Mouse (Mus musculus): Measurements from ENCODE around the gene Olfr996. TPM values are rescaled to one million over a fixed set of nuclear protein-coding genes. Genes with fewer than 3 reads are reported as not detected.
"Not testable (repeated sequence)": the region's sequence is repeated elsewhere in the genome, so short reads cannot be mapped to it uniquely, and the experiment has no call there.

The Olfr996 gene
- not detected for total RNA-seq (2022)

DNA sequence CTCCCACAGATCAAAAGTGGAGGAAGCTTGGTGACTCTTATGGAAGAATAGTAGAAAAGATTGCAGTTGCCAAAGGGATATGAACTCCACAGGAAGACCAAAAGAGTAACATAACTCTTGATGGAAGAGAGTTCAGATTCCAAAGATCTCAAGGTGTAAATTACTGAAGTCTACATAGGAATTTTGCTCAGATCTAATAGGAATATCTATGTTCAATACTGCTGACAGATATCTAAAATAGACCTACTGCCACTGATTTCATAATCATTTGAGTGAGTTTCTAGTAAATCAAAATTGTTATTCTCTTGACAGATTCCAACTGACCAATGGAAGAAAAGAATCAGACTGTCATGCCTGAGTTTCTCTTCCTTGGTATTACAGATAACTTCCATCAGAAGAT is at the start of gene Olfr996:
Olfr996 (plus strand) TSS at position 301 of the 400 bp plus-strand sequence.
- DNase-seq (ENCODE audit: low spot score in 2 of 2), result no peak

- DNase-seq (ENCODE audit: low spot score in 2 of 2), result no peak
These were observed 46.8 kb upstream of the Olfr996 start for GRCm38 (mm10) chr2:85532082-85532778.

- DNase-seq (ENCODE audit: low spot score in 2 of 2), result no peak
These were observed 45.1 kb upstream of the Olfr996 start for GRCm38 (mm10) chr2:85533934-85534333.

DNA sequence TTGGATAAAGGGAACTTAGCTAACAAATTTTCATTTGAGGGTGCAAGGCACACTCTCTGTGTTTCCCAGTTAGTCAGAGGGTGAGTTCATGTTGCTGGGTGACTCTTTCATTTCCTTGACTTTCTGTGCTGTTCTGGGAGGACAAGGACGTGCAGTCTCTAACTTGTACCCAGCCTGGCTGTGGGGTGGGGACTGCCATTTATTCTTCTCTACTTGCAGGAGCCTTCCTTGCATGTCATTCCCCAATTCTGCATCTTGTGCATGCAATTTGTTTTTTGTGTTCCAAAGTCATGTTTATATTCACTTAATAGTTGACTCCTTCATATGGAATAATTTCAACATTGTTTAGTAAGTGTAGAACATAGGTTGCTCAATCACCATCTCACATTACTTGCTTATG is 24.2 kb upstream of the Olfr996 start:
- no peak for DNase-seq (ENCODE audit: low spot score in 2 of 2)

- no peak for DNase-seq (ENCODE audit: low spot score in 2 of 2)
These were observed 18.8 kb upstream of the Olfr996 start for GRCm38 (mm10) chr2:85560226-85560625.

DNA sequence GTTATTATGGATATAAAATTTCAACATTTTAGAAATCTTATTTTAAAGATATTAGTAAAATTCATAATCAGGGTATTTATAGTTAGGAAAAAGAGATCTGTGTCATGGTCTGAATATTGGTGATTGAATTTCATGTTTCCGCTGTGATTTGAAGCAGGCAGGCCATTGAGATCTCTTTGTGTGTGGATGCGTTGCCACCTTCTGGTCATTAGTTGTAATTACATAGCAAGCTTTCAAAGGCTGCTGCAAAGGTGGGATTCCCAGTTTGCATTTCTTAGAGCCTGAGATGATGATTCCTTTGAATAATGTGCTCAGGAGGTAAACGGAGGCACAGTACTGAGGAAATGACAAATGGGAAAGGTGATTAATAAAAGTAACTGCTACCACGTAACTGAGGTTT is 17.8 kb upstream of the Olfr996 start:
- peak in 1 of 2 experiments; percentile 47 for DNase-seq (ENCODE audit: low spot score in 2 of 2)

GRCm38 (mm10) chr2:85588648-85589047 is 9.6 kb downstream of the Olfr996 start, which contains the start of gene Olfr998:
Gene Olfr998 (plus strand): TSS chr2:85588948.
- DNase-seq (ENCODE audit: low spot score in 2 of 2), result not testable (repeated sequence)

GRCm38 (mm10) chr2:85611803-85612202 is 32.8 kb downstream of the Olfr996 start, which contains the start of gene Olfr1000:
Gene Olfr1000 (minus strand): TSS chr2:85611903.
- DNase-seq (ENCODE audit: low spot score in 2 of 2), result no peak

Other genes starting within 250 kb of the Olfr996 start
- not detected for gene Olfr987, start 239.9 kb upstream of the Olfr996 start, total RNA-seq (2022)
- gene Olfr988, start 216.0 kb upstream of the Olfr996 start, total RNA-seq (2022), result not detected
- not detected for gene Olfr992, start 169.7 kb upstream of the Olfr996 start, total RNA-seq (2022)
- not detected for gene Olfr993, start 164.3 kb upstream of the Olfr996 start, total RNA-seq (2022)
- gene Olfr994, start 142.8 kb upstream of the Olfr996 start, total RNA-seq (2022), result not detected
- gene Olfr995, start 135.6 kb upstream of the Olfr996 start, total RNA-seq (2022), result not detected
- under 1 TPM; 0.18 to 0.73 (median 0.27) TPM for gene 4833423E24Rik, start 60.2 kb upstream of the Olfr996 start, total RNA-seq (2022)
- not detected for gene Olfr998, start 9.7 kb downstream of the Olfr996 start, total RNA-seq (2022)
- not detected for gene Olfr1000, start 32.7 kb downstream of the Olfr996 start, total RNA-seq (2022)
- gene Olfr1002, start 71.5 kb downstream of the Olfr996 start, total RNA-seq (2022), result not detected
- not detected for gene Olfr154, start 85.2 kb downstream of the Olfr996 start, total RNA-seq (2022)
- not detected for gene Olfr1006, start 99.6 kb downstream of the Olfr996 start, total RNA-seq (2022)
- not detected for gene Olfr1008, start 110.2 kb downstream of the Olfr996 start, total RNA-seq (2022)
- not detected for gene Olfr1009, start 136.2 kb downstream of the Olfr996 start, total RNA-seq (2022)
- not detected for gene Olfr1012, start 183.6 kb downstream of the Olfr996 start, total RNA-seq (2022)
- not detected for gene Olfr1013, start 187.9 kb downstream of the Olfr996 start, total RNA-seq (2022)
- not detected for gene Olfr1014, start 193.5 kb downstream of the Olfr996 start, total RNA-seq (2022)
- gene Olfr1015, start 202.8 kb downstream of the Olfr996 start, total RNA-seq (2022), result not detected
- gene Olfr1016, start 223.3 kb downstream of the Olfr996 start, total RNA-seq (2022), result not detected
- gene Olfr1018, start 239.3 kb downstream of the Olfr996 start, total RNA-seq (2022), result not detected

Data from layer of hippocampus, adult 8-10 months (tissue).